Mouse (Mus musculus) myocyte (in vitro differentiated cells): Measurements from ENCODE around the gene Mlph. TPM values are rescaled to one million over a fixed set of nuclear protein-coding genes. Genes with fewer than 3 reads are reported as not detected.

ENCODE experiments used
- H3K27me3 ChIP-seq: one replicate; pipeline ENCODE4 v1.6.1; 2011; ENCODE audit not compliant: control insufficient read depth, insufficient read depth, insufficient read length
- H3K36me3 ChIP-seq: one replicate; pipeline ENCODE4 v1.6.1; 2011; ENCODE audit not compliant: control insufficient read depth, insufficient read depth
- H3K4me2 ChIP-seq: one replicate; pipeline ENCODE4 v1.6.1; 2011; ENCODE audit warnings: low read depth, control low read depth
- H3K4me3 ChIP-seq: one replicate; pipeline ENCODE4 v1.5.1; 2011; ENCODE audit warnings: mild to moderate bottlenecking, control low read depth, moderate library complexity
- H3K79me2 ChIP-seq: one replicate; pipeline ENCODE4 v1.6.1; 2011; ENCODE audit not compliant: control insufficient read depth, insufficient read depth
- H3ac ChIP-seq: one replicate; pipeline ENCODE4 v1.6.1; 2011; ENCODE audit not compliant: control insufficient read depth, insufficient read length
- CEBPB ChIP-seq: IDR thresholded peaks from 2 replicates; pipeline ENCODE4 v1.6.1; 2011; ENCODE audit warnings: mild to moderate bottlenecking, moderate library complexity; ENCODE audit not compliant: poor library complexity, insufficient read depth, severe bottlenecking
- E2F4 ChIP-seq: IDR thresholded peaks from one replicate; pipeline ENCODE4 v1.6.1; 2011; ENCODE audit warnings: mild to moderate bottlenecking, control low read depth, moderate library complexity; ENCODE audit not compliant: insufficient read depth
- MAX ChIP-seq: IDR thresholded peaks from one replicate; pipeline ENCODE4 v1.6.1; 2011; ENCODE audit warnings: low read depth, mild to moderate bottlenecking, control low read depth
- MYOD1 ChIP-seq, 3 experiments: IDR thresholded peaks; one replicate each; pipeline ENCODE4 v1.6.1; 2011; ENCODE audit warnings: control low read depth in 2 of 3, low read depth in 2 of 3, mild to moderate bottlenecking in 2 of 3, moderate library complexity in 1 of 3; ENCODE audit not compliant: insufficient read length in 2 of 3, control insufficient read depth in 1 of 3
- MYOG ChIP-seq, 3 experiments: IDR thresholded peaks; one replicate each; pipeline ENCODE4 v1.6.1; 2011; ENCODE audit warnings: control low read depth in 2 of 3, low read depth in 2 of 3, mild to moderate bottlenecking in 2 of 3; ENCODE audit not compliant: insufficient read length in 2 of 3, control insufficient read depth in 1 of 3, insufficient read depth in 1 of 3
- POLR2A ChIP-seq: IDR thresholded peaks from one replicate; pipeline ENCODE4 v1.6.1; 2011; ENCODE audit warnings: low read depth, mild to moderate bottlenecking, control low read depth, moderate library complexity; ENCODE audit not compliant: insufficient read length
- POLR2AphosphoS2 ChIP-seq: IDR thresholded peaks from one replicate; pipeline ENCODE4 v1.6.1; 2011; ENCODE audit warnings: low read depth, control low read depth; ENCODE audit not compliant: insufficient read length
- REST ChIP-seq: IDR thresholded peaks from one replicate; pipeline ENCODE4 v1.6.1; 2011; ENCODE audit warnings: mild to moderate bottlenecking, control low read depth, moderate library complexity; ENCODE audit not compliant: insufficient read depth, insufficient read length
- SRF ChIP-seq: IDR thresholded peaks from one replicate; pipeline ENCODE4 v1.6.1; 2011; ENCODE audit warnings: low read depth; ENCODE audit not compliant: control insufficient read depth, insufficient read length
- TCF12 ChIP-seq: IDR thresholded peaks from one replicate; pipeline ENCODE4 v1.6.1; 2011; ENCODE audit warnings: mild to moderate bottlenecking, control low read depth; ENCODE audit not compliant: poor library complexity, insufficient read depth, severe bottlenecking
- TCF3 ChIP-seq: IDR thresholded peaks from one replicate; pipeline ENCODE4 v1.6.1; 2011; ENCODE audit warnings: low read depth, control low read depth; ENCODE audit not compliant: insufficient read length
- USF1 ChIP-seq: IDR thresholded peaks from one replicate; pipeline ENCODE4 v1.6.1; 2011; ENCODE audit warnings: low read depth, mild to moderate bottlenecking, control low read depth, moderate library complexity
- polyA plus RNA-seq: library from polyadenylated mRNA; unstranded; fragments of >200 nt; fragmentation: generic; extraction: Trizol; gene quantifications from one replicate; pipeline ENCODE4 v1.2.1, GENCODE M21; 2012; ENCODE audit warnings: missing spikeins

The Mlph gene
- polyA plus RNA-seq, 1 experiment, result 0.11 TPM

DNA sequence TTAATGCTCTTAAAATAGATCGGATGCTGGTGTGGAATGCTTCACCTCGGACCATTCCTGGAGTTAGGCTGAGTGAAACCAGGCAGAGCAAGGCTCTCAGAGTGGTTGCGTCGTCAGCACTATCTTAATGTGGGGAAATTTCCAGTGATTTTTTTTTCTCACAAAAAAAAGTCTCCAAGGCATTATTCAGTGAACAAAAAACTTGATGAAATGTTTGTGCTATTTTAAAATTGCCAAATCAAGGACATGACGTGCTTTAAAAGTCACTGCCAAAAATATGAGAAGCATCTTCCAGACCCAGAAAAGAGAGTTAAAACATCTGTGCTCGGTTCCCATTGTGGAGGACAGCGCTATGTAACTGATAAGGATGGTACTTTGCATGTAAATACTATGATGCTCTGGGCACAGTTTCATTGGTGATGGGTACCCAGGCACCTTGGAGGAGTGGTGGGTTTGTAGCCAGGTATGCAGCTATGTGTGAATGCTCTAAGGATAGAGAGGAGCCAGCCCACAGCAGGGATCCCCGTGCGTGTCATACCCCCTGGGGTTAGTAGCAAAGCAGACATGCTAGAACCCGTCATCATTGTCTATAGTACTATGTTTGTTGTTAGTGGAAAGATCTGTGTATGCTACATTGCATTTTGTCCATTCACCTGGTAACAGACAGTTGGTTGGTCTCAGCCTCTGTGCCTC lies 65.9 kb downstream of the Mlph start:
- H3K4me2 ChIP-seq, result no peak overlapping the region
- no peak overlapping the region for H3K4me3 ChIP-seq
- no peak for TF ChIP-seq POLR2AphosphoS2
- TF ChIP-seq USF1, result no peak
- no peak for TF ChIP-seq POLR2A
- TF ChIP-seq MAX, result no peak

DNA sequence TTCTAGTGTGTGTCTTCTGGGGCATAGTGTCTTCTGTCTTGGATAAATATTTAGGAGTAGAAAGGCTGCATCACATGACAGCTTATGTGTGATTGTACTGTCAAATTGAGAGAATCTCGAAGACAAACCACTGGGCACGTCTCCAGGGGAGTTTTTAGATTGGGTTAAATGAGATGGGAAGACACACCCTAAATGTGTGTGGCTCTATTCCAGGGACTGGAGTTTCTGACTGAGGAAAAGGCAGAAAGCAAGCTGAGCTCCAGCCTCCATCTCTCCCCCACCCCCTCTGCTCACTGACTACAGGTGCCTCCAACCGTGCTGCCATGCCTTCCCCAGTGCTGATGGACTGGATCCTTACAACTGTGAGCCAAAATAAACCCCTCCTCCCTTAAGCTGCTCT lies 66.5 kb downstream of the Mlph start:
- Histone ChIP-seq H3K27me3 (no peaks in the 10 kb centered on the region), H3K36me3 (no peaks in the 10 kb centered on the region), H3K79me2 (no peaks in the 10 kb centered on the region), H3K4me2 (no peak overlapping the region), H3K4me3 (no peak overlapping the region), H3ac (no peak overlapping the region)
- no peak for TF ChIP-seq MAX
- TF ChIP-seq USF1, result peak; percentile 2
- TF ChIP-seq MYOD1 (IDR thresholded peaks at IDR 0.05; ENCODE audit: control insufficient read depth in 1 of 3, insufficient read length in 2 of 3, low read depth in 2 of 3), result no peak
- no peak for TF ChIP-seq CEBPB
- TF ChIP-seq POLR2A, result no peak
- TF ChIP-seq SRF, result no peak
- no peak for TF ChIP-seq TCF3
- TF ChIP-seq TCF12, result no peak

More for the DNA sequence above, 65.9 kb downstream of the Mlph start:
- no peaks in the 10 kb centered on the region for H3K27me3 ChIP-seq
- H3K36me3 ChIP-seq, result no peaks in the 10 kb centered on the region
- H3ac ChIP-seq, result no peak overlapping the region
- no peaks in the 10 kb centered on the region for H3K79me2 ChIP-seq

GRCm38 (mm10) chr1:90995916-90996315 lies 81.0 kb downstream of the Mlph start:
- Histone ChIP-seq H3K27me3 (no peaks in the 10 kb centered on the region), H3K79me2 (peaks cover 21% of the 10 kb centered on the region)

DNA sequence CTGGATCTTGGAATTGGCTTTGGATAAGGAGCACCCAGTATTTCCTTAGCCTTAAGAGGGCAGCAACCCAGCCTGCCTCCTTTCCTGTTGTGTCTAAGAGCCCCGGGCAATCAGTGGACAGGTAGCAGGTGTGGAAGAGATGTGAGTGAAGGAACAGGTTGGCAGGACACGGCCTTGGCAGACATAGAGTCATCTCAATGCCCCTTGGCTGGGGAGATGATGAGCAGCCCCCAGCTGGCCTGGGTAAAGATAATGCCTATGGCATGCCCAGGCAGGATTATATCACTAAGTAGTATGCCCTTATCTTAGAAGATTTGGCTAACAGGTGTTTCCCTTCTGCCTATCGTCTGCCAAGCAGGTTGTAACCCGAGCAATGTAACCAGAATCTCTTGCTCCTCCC lies 82.3 kb downstream of the Mlph start:
- TF ChIP-seq MYOG (IDR thresholded peaks at IDR 0.05; ENCODE audit: control insufficient read depth in 1 of 3, insufficient read depth in 1 of 3, insufficient read length in 2 of 3, low read depth in 2 of 3) (no peak), POLR2AphosphoS2 (no peak), SRF (no peak), TCF3 (no peak), MYOD1 (IDR thresholded peaks at IDR 0.05; ENCODE audit: control insufficient read depth in 1 of 3, insufficient read length in 2 of 3, low read depth in 2 of 3) (no peak), REST (no peak), USF1 (no peak), CEBPB (no peak), E2F4 (no peak), POLR2A (no peak), MAX (no peak), TCF12 (no peak)
- Histone ChIP-seq H3K4me2 (no peak overlapping the region), H3K36me3 (no peaks in the 10 kb centered on the region), H3K79me2 (peaks cover 34% of the 10 kb centered on the region), H3ac (no peak overlapping the region), H3K27me3 (no peaks in the 10 kb centered on the region), H3K4me3 (no peak overlapping the region)

More at GRCm38 (mm10) chr1:90995916-90996315, 81.0 kb downstream of the Mlph start:
- Histone ChIP-seq H3ac (no peak overlapping the region), H3K36me3 (no peaks in the 10 kb centered on the region), H3K4me3 (no peak overlapping the region), H3K4me2 (no peak overlapping the region)
- TF ChIP-seq MYOD1 (IDR thresholded peaks at IDR 0.05; ENCODE audit: control insufficient read depth in 1 of 3, insufficient read length in 2 of 3, low read depth in 2 of 3), result no peak
- TF ChIP-seq MYOG (IDR thresholded peaks at IDR 0.05; ENCODE audit: control insufficient read depth in 1 of 3, insufficient read depth in 1 of 3, insufficient read length in 2 of 3, low read depth in 2 of 3), result no peak

- Histone ChIP-seq H3K4me2 (no peak overlapping the region), H3K27me3 (no peaks in the 10 kb centered on the region), H3K79me2 (peaks cover 39% of the 10 kb centered on the region), H3ac (no peak overlapping the region), H3K36me3 (no peaks in the 10 kb centered on the region), H3K4me3 (peak overlapping the region; percentile 84)
- TF ChIP-seq MYOG (IDR thresholded peaks at IDR 0.05; ENCODE audit: control insufficient read depth in 1 of 3, insufficient read depth in 1 of 3, insufficient read length in 2 of 3, low read depth in 2 of 3) (no peak), USF1 (no peak), SRF (no peak), TCF3 (no peak), E2F4 (no peak), MAX (no peak), POLR2AphosphoS2 (no peak), CEBPB (no peak), TCF12 (no peak), REST (no peak), POLR2A (no peak), MYOD1 (IDR thresholded peaks at IDR 0.05; ENCODE audit: control insufficient read depth in 1 of 3, insufficient read length in 2 of 3, low read depth in 2 of 3) (no peak)
Observed at GRCm38 (mm10) chr1:90997641-90998040, 82.8 kb downstream of the Mlph start.
